Mouse (Mus musculus) liver, embryonic 16.5 days (tissue): ENCODE results near the gene Pigz. TPM values are rescaled to one million over a fixed set of nuclear protein-coding genes. Genes with fewer than 3 reads are reported as not detected.
"Not testable (repeated sequence)": the region's sequence is repeated elsewhere in the genome, so short reads cannot be mapped to it uniquely, and the experiment has no call there.

Experiments
- ATAC-seq: fragments of 200-750 bp; cut with Nextera tagmentation; 2 replicates; pipeline ENCODE4 v1.8.0; 2017; ENCODE audit warnings: low read depth, mild to moderate bottlenecking, moderate number of reproducible peaks, moderate library complexity
- H3K27ac ChIP-seq: fragments of 300-500 bp; sonication (generic); 2 replicates; pipeline ENCODE4 v1.5.1; 2014; ENCODE audit warnings: mild to moderate bottlenecking, low read length
- H3K27me3 ChIP-seq: fragments of 300-500 bp; sonication (generic); 2 replicates; pipeline ENCODE4 v1.6.1; 2014; ENCODE audit warnings: low read depth, low read length, mixed read lengths; ENCODE audit not compliant: control insufficient read depth, insufficient read depth
- H3K36me3 ChIP-seq: fragments of 300-500 bp; sonication (generic); 2 replicates; pipeline ENCODE4 v1.6.1; 2014; ENCODE audit warnings: mild to moderate bottlenecking; ENCODE audit not compliant: control insufficient read depth, insufficient read depth
- H3K4me1 ChIP-seq: fragments of 300-500 bp; sonication (generic); 2 replicates; pipeline ENCODE4 v1.6.1; 2014; ENCODE audit warnings: low read depth, low read length, mixed read lengths; ENCODE audit not compliant: control insufficient read depth
- H3K4me2 ChIP-seq: fragments of 300-500 bp; sonication (generic); 2 replicates; pipeline ENCODE4 v1.6.1; 2014; ENCODE audit warnings: low read depth, low read length, mixed read lengths
- H3K4me3 ChIP-seq: fragments of 300-500 bp; sonication (generic); 2 replicates; pipeline ENCODE4 v1.5.1; 2014; ENCODE audit warnings: low read depth, mild to moderate bottlenecking, low read length
- H3K9ac ChIP-seq: fragments of 300-500 bp; sonication (generic); 2 replicates; pipeline ENCODE4 v1.6.1; 2014; ENCODE audit warnings: low read depth, low read length
- H3K9me3 ChIP-seq: fragments of 300-500 bp; sonication (generic); replicated peaks from 2 replicates; pipeline ENCODE4 v1.6.1; 2016; ENCODE audit warnings: low read length; ENCODE audit not compliant: control insufficient read depth
- WGBS: fragments of 180-500 bp; shearing (Covaris S2); extraction: QIAGEN DNeasy Blood & Tissue Kit; methylation state at CpG from one replicate; pipeline ENCODE4 v1.1.7; 2014; ENCODE audit not compliant: insufficient replicate concordance; 5-methylcytosine and 5-hydroxymethylcytosine counted together
- polyA plus RNA-seq: library from polyadenylated mRNA; unstranded; fragments of >200 nt; fragmentation: Nextera tagmentation; extraction: Ambion mirVana; gene quantifications from 2 replicates; pipeline ENCODE4 v1.2.1, GENCODE M21; 2015

The Pigz gene
- polyA plus RNA-seq, 1 experiment from 2014 or later = 0.37 TPM

GRCm38 (mm10) chr16:31938856-31939255 is 5.2 kb downstream of the Pigz start:
- Histone ChIP-seq H3K9me3 (no peaks in the 10 kb centered on the region), H3K27ac (no peak overlapping the region), H3K4me2 (no peak overlapping the region), H3K9ac (no peak overlapping the region), H3K4me3 (no peak overlapping the region), H3K27me3 (peaks cover 28% of the 10 kb centered on the region), H3K36me3 (no peaks in the 10 kb centered on the region), H3K4me1 (no peaks in the 10 kb centered on the region; the same call in none of the 2 replicates)
- no peak for ATAC-seq
- 35% methylated on average over 6 of the region's 6 CpGs for WGBS

GRCm38 (mm10) chr16:31940586-31940985 is 6.9 kb downstream of the Pigz start:
- WGBS = 24% methylated on average over 2 of the region's 2 CpGs

GRCm38 (mm10) chr16:31943980-31944379 is 10.3 kb downstream of the Pigz start:
- ATAC-seq = no peak
- no peak overlapping the region for H3K27ac ChIP-seq
- 6% methylated on average over 10 of the region's 10 CpGs for WGBS

More at GRCm38 (mm10) chr16:31940586-31940985, 6.9 kb downstream of the Pigz start:
- Histone ChIP-seq H3K4me1 (no peaks in the 10 kb centered on the region; the same call in 1 of the 2 replicates), H3K9me3 (no peaks in the 10 kb centered on the region), H3K36me3 (no peaks in the 10 kb centered on the region), H3K4me2 (no peak overlapping the region), H3K27me3 (peaks cover 10% of the 10 kb centered on the region), H3K27ac (no peak overlapping the region), H3K9ac (no peak overlapping the region), H3K4me3 (no peak overlapping the region)
- no peak for ATAC-seq

GRCm38 (mm10) chr16:31944698-31945255 is 11.1 kb downstream of the Pigz start:
- Histone ChIP-seq H3K9me3 (no peaks in the 10 kb centered on the region), H3K4me3 (no peak overlapping the region), H3K4me1 (peaks cover 26% of the 10 kb centered on the region), H3K27me3 (no peaks in the 10 kb centered on the region), H3K36me3 (no peaks in the 10 kb centered on the region), H3K9ac (no peak overlapping the region), H3K27ac (no peak overlapping the region), H3K4me2 (no peak overlapping the region)
- 75% methylated on average over 12 of the region's 12 CpGs for WGBS
- ATAC-seq = no peak

More at GRCm38 (mm10) chr16:31943980-31944379, 10.3 kb downstream of the Pigz start:
- Histone ChIP-seq H3K4me1 (peaks cover 18% of the 10 kb centered on the region), H3K36me3 (no peaks in the 10 kb centered on the region), H3K4me3 (no peak overlapping the region), H3K27me3 (no peaks in the 10 kb centered on the region), H3K4me2 (no peak overlapping the region), H3K9ac (no peak overlapping the region), H3K9me3 (no peaks in the 10 kb centered on the region)

- WGBS = 72% methylated on average over 6 of the region's 6 CpGs
- Histone ChIP-seq H3K36me3 (no peaks in the 10 kb centered on the region; the same call in 1 of the 2 replicates), H3K4me3 (no peak overlapping the region), H3K4me2 (no peak overlapping the region), H3K27ac (no peak overlapping the region), H3K4me1 (peaks cover 26% of the 10 kb centered on the region), H3K9me3 (no peaks in the 10 kb centered on the region), H3K27me3 (no peaks in the 10 kb centered on the region), H3K9ac (no peak overlapping the region)
- ATAC-seq = no peak
These were observed 11.7 kb downstream of the Pigz start for GRCm38 (mm10) chr16:31945372-31945771.

GRCm38 (mm10) chr16:31945986-31946385 is 12.3 kb downstream of the Pigz start:
- not testable (repeated sequence) for H3K4me2 ChIP-seq, H3K9ac ChIP-seq

GRCm38 (mm10) chr16:31947333-31947732 is 13.7 kb downstream of the Pigz start:
- ATAC-seq = no peak
- Histone ChIP-seq H3K4me2 (peak overlapping the region; percentile 91), H3K9me3 (no peaks in the 10 kb centered on the region), H3K4me1 (peaks cover 26% of the 10 kb centered on the region), H3K27ac (peak overlapping the region; percentile 74), H3K4me3 (peak overlapping the region; percentile 91), H3K9ac (peak overlapping the region; percentile 80), H3K27me3 (no peaks in the 10 kb centered on the region), H3K36me3 (peaks cover 2% of the 10 kb centered on the region; the same call in 1 of the 2 replicates)
- WGBS = 7% methylated on average over 8 of the region's 8 CpGs

More at GRCm38 (mm10) chr16:31945986-31946385, 12.3 kb downstream of the Pigz start:
- H3K27ac ChIP-seq, ATAC-seq, H3K27me3 ChIP-seq, H3K4me3 ChIP-seq, H3K9me3 ChIP-seq, H3K36me3 ChIP-seq: not testable (repeated sequence)
- peaks cover 26% of the 10 kb centered on the region for H3K4me1 ChIP-seq
- 69% methylated on average over 6 of the region's 6 CpGs for WGBS

- peak overlapping the region; percentile 74 for H3K27ac ChIP-seq
- peaks cover 26% of the 10 kb centered on the region for H3K4me1 ChIP-seq
- under 1% methylated on average over 37 of the region's 38 CpGs for WGBS
- H3K4me3 ChIP-seq = peak overlapping the region; percentile 91
- H3K27me3 ChIP-seq = no peaks in the 10 kb centered on the region
- H3K4me2 ChIP-seq = peak overlapping the region; percentile 91
- H3K36me3 ChIP-seq = peaks cover 2% of the 10 kb centered on the region; the same call in 1 of the 2 replicates
- H3K9ac ChIP-seq = peak overlapping the region; percentile 80
- ATAC-seq = no peak; the same call in 1 of the 2 replicates
- no peaks in the 10 kb centered on the region for H3K9me3 ChIP-seq
These were observed 14.3 kb downstream of the Pigz start for GRCm38 (mm10) chr16:31947901-31948316.

GRCm38 (mm10) chr16:31948345-31948774 is 14.7 kb downstream of the Pigz start, which contains the start of the genes 0610012G03Rik and Ncbp2:
Gene 0610012G03Rik, minus strand, starts transcription at chr16:31948494.
Gene Ncbp2, plus strand, starts transcription at chr16:31948513.
- Histone ChIP-seq H3K36me3 (peaks cover 2% of the 10 kb centered on the region; the same call in 1 of the 2 replicates), H3K27me3 (no peaks in the 10 kb centered on the region), H3K27ac (peak within 1 kb of the TSS; percentile 74), H3K9me3 (no peaks in the 10 kb centered on the region), H3K4me2 (peak within 1 kb of the TSS; percentile 91), H3K4me1 (peaks cover 26% of the 10 kb centered on the region), H3K4me3 (peak within 1 kb of the TSS; percentile 91), H3K9ac (peak within 1 kb of the TSS; percentile 80)
- peak; percentile 90 for ATAC-seq
- under 1% methylated on average over 54 of the region's 55 CpGs for WGBS
